Mouse (Mus musculus): ENCODE measurements at regions not wholly inside any gene's neighbourhood (a gene's known extent, or its start where the extent isn't known, plus 50 kb on each side); places are given as distances from the start of the nearest gene placed in this dataset.
A peak's percentile ranks its signal among the peaks of the same experiment; 100 is the strongest.

GRCm38 (mm10) chr9:66646226-66646625 lies 53.3 kb upstream of the Usp3 start:
- DNase-seq = peak; percentile 92 to 98

- peak in 1 of 2 experiments; percentile 21 for DNase-seq
These were observed 58.4 kb upstream of the Usp3 start for GRCm38 (mm10) chr9:66651306-66651705.

- no peak for DNase-seq
These were observed 56.2 kb upstream of the Car12 start for GRCm38 (mm10) chr9:66657116-66657758.

GRCm38 (mm10) chr9:66658707-66659242 lies 54.7 kb upstream of the Car12 start:
- DNase-seq = peak in 1 of 2 experiments; percentile 27

- DNase-seq = peak; percentile 33 to 54
These were observed 53.6 kb upstream of the Car12 start for GRCm38 (mm10) chr9:66659781-66660445.

- no peak for DNase-seq
These were observed 51.9 kb upstream of the Car12 start for GRCm38 (mm10) chr9:66661596-66661995.

GRCm38 (mm10) chr9:66662443-66662842 lies 51.0 kb upstream of the Car12 start:
- DNase-seq = no peak

Measured in kidney, postnatal 36 days (tissue).